Mouse (Mus musculus): ENCODE data around the gene Micu1. TPM values are rescaled to one million over a fixed set of nuclear protein-coding genes. Genes with fewer than 3 reads are reported as not detected.

Gene Micu1
- polyA plus RNA-seq, 1 experiment from 2014 or later, result 52.7 TPM

GRCm38 (mm10) chr10:59756570-59756969, 54.3 kb downstream of the Micu1 start:
- no peak overlapping the region for H3K4me3 ChIP-seq
- H3K4me1 ChIP-seq, result peaks cover 33% of the 10 kb centered on the region
- H3K27me3 ChIP-seq (replicated peaks; ENCODE audit: low read depth, poor library complexity, severe bottlenecking), result no peaks in the 10 kb centered on the region
- no peak overlapping the region for H3K27ac ChIP-seq (replicated peaks)
- H3K9me3 ChIP-seq, result no peaks in the 10 kb centered on the region; the same call in 1 of the 2 replicates
- H3K36me3 ChIP-seq (replicated peaks), result peaks cover 13% of the 10 kb centered on the region
- WGBS, result 44% methylated on average over 8 of the region's 8 CpGs
- peak; percentile 61 for DNase-seq (ENCODE audit: low spot score)

GRCm38 (mm10) chr10:59764781-59765180, 62.5 kb downstream of the Micu1 start:
- Histone ChIP-seq H3K4me1 (no peaks in the 10 kb centered on the region), H3K27ac (replicated peaks) (no peak overlapping the region), H3K27me3 (replicated peaks; ENCODE audit: low read depth, poor library complexity, severe bottlenecking) (no peaks in the 10 kb centered on the region), H3K4me3 (no peak overlapping the region), H3K9me3 (no peaks in the 10 kb centered on the region), H3K36me3 (replicated peaks) (peaks cover 11% of the 10 kb centered on the region)
- DNase-seq (ENCODE audit: low spot score), result no peak
- 93% methylated on average over 6 of the region's 6 CpGs for WGBS

GRCm38 (mm10) chr10:59768369-59769079, 66.2 kb downstream of the Micu1 start:
- H3K4me1 ChIP-seq, result no peaks in the 10 kb centered on the region
- DNase-seq (ENCODE audit: low spot score), result no peak
- H3K4me3 ChIP-seq, result no peak overlapping the region
- 81% methylated on average over 13 of the region's 13 CpGs for WGBS
- no peak overlapping the region for H3K27ac ChIP-seq (replicated peaks)
- no peaks in the 10 kb centered on the region for H3K9me3 ChIP-seq
- no peaks in the 10 kb centered on the region for H3K27me3 ChIP-seq (replicated peaks; ENCODE audit: low read depth, poor library complexity, severe bottlenecking)
- peaks cover 17% of the 10 kb centered on the region for H3K36me3 ChIP-seq (replicated peaks)

- Histone ChIP-seq H3K27ac (replicated peaks) (no peak overlapping the region), H3K4me1 (no peaks in the 10 kb centered on the region), H3K27me3 (replicated peaks; ENCODE audit: low read depth, poor library complexity, severe bottlenecking) (no peaks in the 10 kb centered on the region), H3K36me3 (replicated peaks) (peaks cover 12% of the 10 kb centered on the region), H3K4me3 (no peak overlapping the region), H3K9me3 (no peaks in the 10 kb centered on the region)
- DNase-seq (ENCODE audit: low spot score), result no peak
- 93% methylated on average over 6 of the region's 6 CpGs for WGBS
These were observed 69.2 kb downstream of the Micu1 start for GRCm38 (mm10) chr10:59771375-59772048.

- Histone ChIP-seq H3K36me3 (replicated peaks) (peaks cover 12% of the 10 kb centered on the region), H3K27ac (replicated peaks) (no peak overlapping the region), H3K27me3 (replicated peaks; ENCODE audit: low read depth, poor library complexity, severe bottlenecking) (no peaks in the 10 kb centered on the region), H3K4me1 (no peaks in the 10 kb centered on the region), H3K4me3 (no peak overlapping the region), H3K9me3 (no peaks in the 10 kb centered on the region)
- 88% methylated on average over 2 of the region's 2 CpGs for WGBS
- no peak for DNase-seq (ENCODE audit: low spot score)
These were observed 69.7 kb downstream of the Micu1 start for GRCm38 (mm10) chr10:59772049-59772397.

- Histone ChIP-seq H3K4me1 (no peaks in the 10 kb centered on the region), H3K4me3 (no peak overlapping the region), H3K27me3 (replicated peaks; ENCODE audit: low read depth, poor library complexity, severe bottlenecking) (no peaks in the 10 kb centered on the region), H3K36me3 (replicated peaks) (peaks cover 12% of the 10 kb centered on the region), H3K9me3 (no peaks in the 10 kb centered on the region), H3K27ac (replicated peaks) (no peak overlapping the region)
- 90% methylated on average over 13 of the region's 13 CpGs for WGBS
- DNase-seq (ENCODE audit: low spot score), result no peak
These were observed 71.3 kb downstream of the Micu1 start for GRCm38 (mm10) chr10:59773441-59774140.

GRCm38 (mm10) chr10:59774141-59774534, 71.9 kb downstream of the Micu1 start:
- Histone ChIP-seq H3K36me3 (replicated peaks) (peaks cover 9% of the 10 kb centered on the region), H3K4me1 (no peaks in the 10 kb centered on the region), H3K27ac (replicated peaks) (no peak overlapping the region), H3K9me3 (no peaks in the 10 kb centered on the region), H3K4me3 (no peak overlapping the region), H3K27me3 (replicated peaks; ENCODE audit: low read depth, poor library complexity, severe bottlenecking) (no peaks in the 10 kb centered on the region)
- 87% methylated on average over 3 of the region's 3 CpGs for WGBS
- DNase-seq (ENCODE audit: low spot score), result no peak

- no peak overlapping the region for H3K27ac ChIP-seq (replicated peaks)
These were observed 75.0 kb downstream of the Micu1 start for GRCm38 (mm10) chr10:59777246-59777645.

GRCm38 (mm10) chr10:59778137-59778710, 75.9 kb downstream of the Micu1 start:
- Histone ChIP-seq H3K9me3 (no peaks in the 10 kb centered on the region), H3K36me3 (replicated peaks) (no peaks in the 10 kb centered on the region; the same call in 1 of the 2 replicates), H3K4me1 (peaks cover 6% of the 10 kb centered on the region; the same call in 1 of the 2 replicates), H3K27me3 (replicated peaks; ENCODE audit: low read depth, poor library complexity, severe bottlenecking) (no peaks in the 10 kb centered on the region), H3K27ac (replicated peaks) (no peak overlapping the region), H3K4me3 (no peak overlapping the region)
- WGBS, result 86% methylated on average over 4 of the region's 4 CpGs
- no peak for DNase-seq (ENCODE audit: low spot score)

More at GRCm38 (mm10) chr10:59777246-59777645, 75.0 kb downstream of the Micu1 start:
- Histone ChIP-seq H3K27me3 (replicated peaks; ENCODE audit: low read depth, poor library complexity, severe bottlenecking) (no peaks in the 10 kb centered on the region), H3K9me3 (no peaks in the 10 kb centered on the region), H3K36me3 (replicated peaks) (no peaks in the 10 kb centered on the region; the same call in 1 of the 2 replicates), H3K4me3 (no peak overlapping the region), H3K4me1 (peaks cover 6% of the 10 kb centered on the region; the same call in 1 of the 2 replicates)
- DNase-seq (ENCODE audit: low spot score), result no peak
- WGBS, result 74% methylated on average over 3 of the region's 3 CpGs

GRCm38 (mm10) chr10:59780698-59781097, 78.4 kb downstream of the Micu1 start:
- Histone ChIP-seq H3K4me3 (no peak overlapping the region), H3K4me1 (peaks cover 20% of the 10 kb centered on the region), H3K27ac (replicated peaks) (no peak overlapping the region; the same call in 1 of the 2 replicates), H3K9me3 (no peaks in the 10 kb centered on the region), H3K36me3 (replicated peaks) (no peaks in the 10 kb centered on the region; the same call in 1 of the 2 replicates), H3K27me3 (replicated peaks; ENCODE audit: low read depth, poor library complexity, severe bottlenecking) (no peaks in the 10 kb centered on the region)
- WGBS, result 23% methylated on average over 3 of the region's 3 CpGs
- no peak for DNase-seq (ENCODE audit: low spot score)

GRCm38 (mm10) chr10:59781205-59781931, 79.1 kb downstream of the Micu1 start:
- Histone ChIP-seq H3K9me3 (no peaks in the 10 kb centered on the region), H3K4me3 (no peak overlapping the region), H3K27ac (replicated peaks) (no peak overlapping the region), H3K4me1 (peaks cover 20% of the 10 kb centered on the region), H3K27me3 (replicated peaks; ENCODE audit: low read depth, poor library complexity, severe bottlenecking) (no peaks in the 10 kb centered on the region), H3K36me3 (replicated peaks) (no peaks in the 10 kb centered on the region)
- no peak for DNase-seq (ENCODE audit: low spot score)
- WGBS, result 56% methylated on average over 7 of the region's 7 CpGs

Data from embryonic facial prominence, embryonic 10.5 days (tissue).